Mouse (Mus musculus): ENCODE data around the gene Olfr1178.

GRCm38 (mm10) chr2:88426071-88426470, 39.2 kb downstream of the Olfr1178 start, which contains the start of gene Olfr1181:
- TF ChIP-seq CTCF (IDR thresholded peaks at IDR 0.05; ENCODE audit: insufficient read depth, low read length) (no peak), POLR2A (IDR thresholded peaks at IDR 0.05; ENCODE audit: borderline replicate concordance, extremely low read depth, low read depth, low read length) (no peak)
